Comparison of ENCODE assay signal across 8 mouse cellular contexts in genomic region chr8:71629096-71629697, GRCm38 (mm10). TPM values are rescaled to one million over a fixed set of nuclear protein-coding genes. Genes with fewer than 3 reads are reported as not detected.
DNase-seq lines count a peak whose midpoint lies in the region; ATAC-seq and TF ChIP-seq lines count a peak whose summit lies in the region.

No protein-coding gene starts in this region.

- under 1% methylated on average over 55 of the region's 55 CpGs for WGBS in forebrain, embryonic 11.5 days
- WGBS in heart, postnatal 0 days, result under 1% methylated on average over 55 of the region's 55 CpGs
- WGBS in liver, embryonic 16.5 days (ENCODE audit: insufficient replicate concordance), result under 1% methylated on average over 53 of the region's 55 CpGs
- WGBS in neural tube, embryonic 13.5 days, result 0% methylated on average over 55 of the region's 55 CpGs

- TF ChIP-seq EP300 in heart, postnatal 0 days (IDR thresholded peaks at IDR 0.05; ENCODE audit: low read depth), result no peak

- H3K4me2 ChIP-seq in forebrain, embryonic 11.5 days (ENCODE audit: low read depth, low read length, severe bottlenecking), result peak overlapping the region; percentile 94
- peak overlapping the region; percentile 86 for H3K4me2 ChIP-seq in heart, postnatal 0 days (ENCODE audit: low read depth, low read length)
- peak overlapping the region; percentile 87 for H3K4me2 ChIP-seq in liver, embryonic 16.5 days (ENCODE audit: low read depth, low read length)
- peak overlapping the region; percentile 90 for H3K4me2 ChIP-seq in neural tube, embryonic 13.5 days

- H3K4me1 ChIP-seq in forebrain, embryonic 11.5 days (replicated peaks; ENCODE audit: control insufficient read depth, insufficient read depth, low read length), result peaks cover 3% of the 10 kb centered on the region; the same call in 1 of the 2 replicates
- peaks cover 19% of the 10 kb centered on the region for H3K4me1 ChIP-seq in heart, postnatal 0 days (ENCODE audit: control insufficient read depth, insufficient read depth)
- peaks cover 29% of the 10 kb centered on the region for H3K4me1 ChIP-seq in liver, embryonic 16.5 days (ENCODE audit: control insufficient read depth, low read depth, low read length)
- H3K4me1 ChIP-seq in neural tube, embryonic 13.5 days (replicated peaks), result peaks cover 30% of the 10 kb centered on the region
- H3K4me1 ChIP-seq in testis, adult 2 months (ENCODE audit: control insufficient read depth, insufficient read depth, low read length), result peaks cover 34% of the 10 kb centered on the region

- peak; percentile 95 for DNase-seq in CD4-positive, CD25-positive, alpha-beta regulatory T cell, adult 2 months (ENCODE audit: low read depth, low spot score)
- peak; percentile 79 for DNase-seq in c-Kit-positive CD71-positive TER-119-negative erythroid progenitor cells, embryonic 14.5 days (ENCODE audit: low read depth)
- peak; percentile 96 for DNase-seq in forebrain, embryonic 11.5 days (ENCODE audit: low spot score)
- peak; percentile 76 for DNase-seq in heart, postnatal 0 days (ENCODE audit: low spot score)
- peak; percentile 96 to 97 for DNase-seq in kidney, postnatal 4 days

- no peaks in the 10 kb centered on the region for H3K36me3 ChIP-seq in forebrain, embryonic 11.5 days (ENCODE audit: control insufficient read depth, insufficient read depth, low read length)
- H3K36me3 ChIP-seq in heart, postnatal 0 days (replicated peaks; ENCODE audit: control insufficient read depth, insufficient read depth, low read length), result peaks cover 20% of the 10 kb centered on the region
- H3K36me3 ChIP-seq in liver, embryonic 16.5 days (ENCODE audit: control insufficient read depth, insufficient read depth), result peaks cover 3% of the 10 kb centered on the region
- peaks cover 31% of the 10 kb centered on the region for H3K36me3 ChIP-seq in neural tube, embryonic 13.5 days
- no peaks in the 10 kb centered on the region for H3K36me3 ChIP-seq in testis, adult 2 months (ENCODE audit: control insufficient read depth, insufficient read depth, low read length)

- peak; percentile 41 for TF ChIP-seq CTCF in heart, postnatal 0 days (IDR thresholded peaks at IDR 0.05; ENCODE audit: low read depth)
- peak; percentile 22; the same call in 1 of the 2 replicates for TF ChIP-seq CTCF in testis, adult 2 months (IDR thresholded peaks at IDR 0.05; ENCODE audit: control insufficient read depth, insufficient read depth, insufficient replicate concordance, low read depth, low read length)

- peak; percentile 88 for ATAC-seq in forebrain, embryonic 11.5 days (replicated peaks; ENCODE audit: low FRiP score)
- ATAC-seq in heart, postnatal 0 days (ENCODE audit: insufficient read depth, low read depth), result peak; percentile 86
- peak; percentile 76 for ATAC-seq in liver, embryonic 16.5 days (ENCODE audit: low read depth)
- peak; percentile 88 for ATAC-seq in neural tube, embryonic 13.5 days (ENCODE audit: low read depth)

- H3K9me3 ChIP-seq in forebrain, embryonic 11.5 days (ENCODE audit: control insufficient read depth, low read length), result peaks cover 3% of the 10 kb centered on the region; the same call in 1 of the 2 replicates
- no peaks in the 10 kb centered on the region for H3K9me3 ChIP-seq in heart, postnatal 0 days (replicated peaks; ENCODE audit: control insufficient read depth, low read length)
- H3K9me3 ChIP-seq in liver, embryonic 16.5 days (replicated peaks; ENCODE audit: control insufficient read depth, low read length), result no peaks in the 10 kb centered on the region
- 0 out of 2 replicates have a peak, but pooled peaks cover 9% of the 10 kb centered on the region for H3K9me3 ChIP-seq in neural tube, embryonic 13.5 days

- peak; percentile 72 for TF ChIP-seq POLR2A in testis, adult 2 months (IDR thresholded peaks at IDR 0.05; ENCODE audit: control insufficient read depth, low read depth, low read length)

- H3K9ac ChIP-seq in forebrain, embryonic 11.5 days (ENCODE audit: low read length), result peak overlapping the region; percentile 66
- peak overlapping the region; percentile 44 for H3K9ac ChIP-seq in heart, postnatal 0 days (replicated peaks; ENCODE audit: low read depth, low read length)
- peak overlapping the region; percentile 63 for H3K9ac ChIP-seq in liver, embryonic 16.5 days (ENCODE audit: low read depth, low read length)
- peak overlapping the region; percentile 78 for H3K9ac ChIP-seq in neural tube, embryonic 13.5 days

- peak overlapping the region; percentile 44 for H3K4me3 ChIP-seq in forebrain, embryonic 11.5 days (ENCODE audit: low read depth, low read length)
- H3K4me3 ChIP-seq in heart, postnatal 0 days (ENCODE audit: low read depth, low read length), result peak overlapping the region; percentile 56
- peak overlapping the region; percentile 53 for H3K4me3 ChIP-seq in liver, embryonic 16.5 days (ENCODE audit: low read depth, low read length)
- H3K4me3 ChIP-seq in neural tube, embryonic 13.5 days, result peak overlapping the region; percentile 47
- peak overlapping the region; percentile 85 for H3K4me3 ChIP-seq in testis, adult 2 months (ENCODE audit: control insufficient read depth, low read depth, low read length)

- peaks cover 16% of the 10 kb centered on the region for H3K27me3 ChIP-seq in forebrain, embryonic 11.5 days (ENCODE audit: control insufficient read depth, insufficient read depth, low read length)
- H3K27me3 ChIP-seq in heart, postnatal 0 days (ENCODE audit: control insufficient read depth, insufficient read depth, low read length), result peaks cover 32% of the 10 kb centered on the region
- peaks cover 35% of the 10 kb centered on the region for H3K27me3 ChIP-seq in liver, embryonic 16.5 days (ENCODE audit: control insufficient read depth, insufficient read depth, low read depth, low read length)
- peaks cover 42% of the 10 kb centered on the region for H3K27me3 ChIP-seq in neural tube, embryonic 13.5 days
- H3K27me3 ChIP-seq in testis, adult 2 months (ENCODE audit: control insufficient read depth, insufficient read depth, low read length), result no peaks in the 10 kb centered on the region

- no peak overlapping the region for H3K27ac ChIP-seq in forebrain, embryonic 11.5 days (ENCODE audit: low read depth, low read length)
- H3K27ac ChIP-seq in heart, postnatal 0 days (ENCODE audit: low read depth), result peak overlapping the region; percentile 88
- no peak overlapping the region; the same call in 1 of the 2 replicates for H3K27ac ChIP-seq in liver, embryonic 16.5 days (ENCODE audit: low read length)
- H3K27ac ChIP-seq in neural tube, embryonic 13.5 days (replicated peaks), result peak overlapping the region; percentile 80
- peak overlapping the region; percentile 69 for H3K27ac ChIP-seq in testis, adult 2 months (ENCODE audit: control insufficient read depth, insufficient read depth, low read depth, low read length)

RNA-seq across cellular contexts. Expression of gene Colgalt1, which starts 18.4 kb away (rescaled TPM):
- polyA plus RNA-seq in forebrain, embryonic 11.5 days (2014; fragmentation: Nextera tagmentation; extraction: Ambion mirVana), result 41.8 and 48.6 TPM in 2 replicates
- 84.1 and 108 TPM in 2 replicates for total RNA-seq in heart, postnatal 0 days (2014; rRNA removed; ENCODE audit: low replicate concordance)
- 32.7 and 35.4 TPM in 2 replicates for polyA plus RNA-seq in heart, postnatal 0 days (2015; fragmentation: Nextera tagmentation; extraction: Ambion mirVana)
- 18.5 and 22.5 TPM in 2 replicates for polyA plus RNA-seq in liver, embryonic 16.5 days (2015; fragmentation: Nextera tagmentation; extraction: Ambion mirVana)
- 66.8 and 67.2 TPM in 2 replicates for polyA plus RNA-seq in neural tube, embryonic 13.5 days (2015; fragmentation: Nextera tagmentation; extraction: Ambion mirVana)
- 31.0 and 37.4 TPM in 2 replicates for polyA plus RNA-seq in testis, adult 2 months (2012; rRNA removed)

RNA-seq across cellular contexts. Expression of gene Fam129c, which starts 31.7 kb away (rescaled TPM):
- polyA plus RNA-seq in forebrain, embryonic 11.5 days (2014; fragmentation: Nextera tagmentation; extraction: Ambion mirVana), result 3.2 and 4.3 TPM in 2 replicates
- total RNA-seq in heart, postnatal 0 days (2014; rRNA removed; ENCODE audit: low replicate concordance), result 0.04 and 12.6 TPM in 2 replicates
- polyA plus RNA-seq in heart, postnatal 0 days (2015; fragmentation: Nextera tagmentation; extraction: Ambion mirVana), result 0.59 and 1.6 TPM in 2 replicates
- 1.6 and 2.1 TPM in 2 replicates for polyA plus RNA-seq in liver, embryonic 16.5 days (2015; fragmentation: Nextera tagmentation; extraction: Ambion mirVana)
- 7.8 and 8.5 TPM in 2 replicates for polyA plus RNA-seq in neural tube, embryonic 13.5 days (2015; fragmentation: Nextera tagmentation; extraction: Ambion mirVana)
- 2.2 and 3.9 TPM in 2 replicates for polyA plus RNA-seq in testis, adult 2 months (2012; rRNA removed)

RNA-seq across cellular contexts. Expression of gene Pgls, which starts 37.2 kb away (rescaled TPM):
- 218 and 238 TPM in 2 replicates for polyA plus RNA-seq in forebrain, embryonic 11.5 days (2014; fragmentation: Nextera tagmentation; extraction: Ambion mirVana)
- total RNA-seq in heart, postnatal 0 days (2014; rRNA removed; ENCODE audit: low replicate concordance), result 333 and 425 TPM in 2 replicates
- polyA plus RNA-seq in heart, postnatal 0 days (2015; fragmentation: Nextera tagmentation; extraction: Ambion mirVana), result 210 and 212 TPM in 2 replicates
- 81.3 and 93.9 TPM in 2 replicates for polyA plus RNA-seq in liver, embryonic 16.5 days (2015; fragmentation: Nextera tagmentation; extraction: Ambion mirVana)
- 191 and 213 TPM in 2 replicates for polyA plus RNA-seq in neural tube, embryonic 13.5 days (2015; fragmentation: Nextera tagmentation; extraction: Ambion mirVana)
- polyA plus RNA-seq in testis, adult 2 months (2012; rRNA removed), result 88.4 and 93.6 TPM in 2 replicates

RNA-seq across cellular contexts. Expression of gene Unc13a, which starts 42.4 kb away (rescaled TPM):
- polyA plus RNA-seq in forebrain, embryonic 11.5 days (2014; fragmentation: Nextera tagmentation; extraction: Ambion mirVana), result 6.5 and 6.6 TPM in 2 replicates
- total RNA-seq in heart, postnatal 0 days (2014; rRNA removed; ENCODE audit: low replicate concordance), result 0.57 and 1.2 TPM in 2 replicates
- 0.51 and 0.60 TPM in 2 replicates for polyA plus RNA-seq in heart, postnatal 0 days (2015; fragmentation: Nextera tagmentation; extraction: Ambion mirVana)
- 0.15 and 0.20 TPM in 2 replicates for polyA plus RNA-seq in liver, embryonic 16.5 days (2015; fragmentation: Nextera tagmentation; extraction: Ambion mirVana)
- 16.6 and 17.7 TPM in 2 replicates for polyA plus RNA-seq in neural tube, embryonic 13.5 days (2015; fragmentation: Nextera tagmentation; extraction: Ambion mirVana)
- 0.28 and 0.33 TPM in 2 replicates for polyA plus RNA-seq in testis, adult 2 months (2012; rRNA removed)

RNA-seq across cellular contexts. Expression of gene Jak3, which starts 46.9 kb away (rescaled TPM):
- 2.3 TPM in 2 replicates for polyA plus RNA-seq in forebrain, embryonic 11.5 days (2014; fragmentation: Nextera tagmentation; extraction: Ambion mirVana)
- 14.6 and 16.9 TPM in 2 replicates for total RNA-seq in heart, postnatal 0 days (2014; rRNA removed; ENCODE audit: low replicate concordance)
- 5.7 and 5.8 TPM in 2 replicates for polyA plus RNA-seq in heart, postnatal 0 days (2015; fragmentation: Nextera tagmentation; extraction: Ambion mirVana)
- polyA plus RNA-seq in liver, embryonic 16.5 days (2015; fragmentation: Nextera tagmentation; extraction: Ambion mirVana), result 5.7 and 6.3 TPM in 2 replicates
- polyA plus RNA-seq in neural tube, embryonic 13.5 days (2015; fragmentation: Nextera tagmentation; extraction: Ambion mirVana), result 3.9 and 4.0 TPM in 2 replicates
- 6.6 and 8.4 TPM in 2 replicates for polyA plus RNA-seq in testis, adult 2 months (2012; rRNA removed)

Comparison
In these comparisons a context has a peak if more than half of its experiments do, and no peak if none do; other contexts are left out.
1. H3K27ac ChIP-seq: peak in heart, postnatal 0 days (single experiment), neural tube, embryonic 13.5 days (single experiment) and testis, adult 2 months (single experiment); none in forebrain, embryonic 11.5 days (single experiment) and liver, embryonic 16.5 days (single experiment).
2. Peak in every context shown above with its lines, with median percentiles within 50 percentile points of each other: DNase-seq, ATAC-seq, H3K4me2 ChIP-seq, H3K4me3 ChIP-seq and H3K9ac ChIP-seq.